Mouse (Mus musculus): ENCODE measurements around the gene Hdac8.

DNA sequence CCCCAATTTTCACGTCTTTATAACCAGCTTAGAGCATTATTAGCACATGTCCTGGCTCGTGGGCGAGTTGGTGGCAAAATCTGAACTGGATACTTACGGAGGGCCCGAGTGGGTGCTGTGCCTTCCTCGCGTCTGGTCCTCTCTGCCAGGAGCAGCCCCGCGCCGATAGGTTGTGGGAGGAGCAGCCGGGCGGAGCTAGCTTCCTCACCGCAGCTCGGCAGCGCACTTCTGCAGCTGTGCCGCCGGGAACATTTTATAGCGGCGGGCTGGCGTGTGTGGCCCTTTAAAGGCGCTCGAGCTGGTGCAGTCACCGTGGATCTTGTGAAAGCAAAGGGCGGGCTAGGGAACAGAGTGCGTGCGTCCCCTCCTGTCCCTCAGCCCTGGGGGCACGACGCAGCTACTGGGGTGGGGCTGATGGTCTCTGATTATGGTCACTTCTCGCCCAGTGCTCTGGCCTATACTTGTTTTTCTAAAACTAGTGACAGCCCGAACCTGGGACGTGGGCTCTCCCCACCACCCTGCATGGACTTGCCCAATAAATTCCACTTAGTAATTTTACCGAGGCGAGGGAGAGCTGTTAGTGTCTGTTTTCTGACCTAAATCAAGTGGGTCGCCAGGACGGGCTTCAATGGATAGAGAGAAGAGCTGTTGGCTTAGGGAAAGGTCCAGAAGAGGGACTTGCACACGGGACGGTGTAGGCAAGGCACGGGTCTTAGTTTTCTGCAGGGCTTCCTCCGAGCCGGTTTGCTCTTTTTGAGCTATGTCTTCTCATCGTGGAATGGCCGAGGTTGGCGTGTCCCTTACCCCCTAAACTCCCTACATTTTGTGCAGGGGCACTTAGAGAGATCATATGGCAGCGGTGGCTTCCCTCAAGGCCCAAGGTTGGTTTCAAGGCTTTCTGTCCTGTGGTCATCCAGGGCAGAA lies 253.0 kb downstream of the Hdac8 start, which contains the start of gene Cited1:
- TF ChIP-seq CTCF (IDR thresholded peaks at IDR 0.05; ENCODE audit: borderline replicate concordance, insufficient read depth, low read depth, low read length) (no peak), POLR2A (IDR thresholded peaks at IDR 0.05; ENCODE audit: borderline replicate concordance, insufficient read depth, low read length) (no peak)

Measured in cerebellum, adult 2 months (tissue).